Mouse (Mus musculus) MN1 (cell line): ENCODE measurements around the gene Vamp3.
A peak's percentile ranks its signal among the peaks of the same experiment; 100 is the strongest.

Experiments
- DNase-seq: peaks from one replicate; pipeline ENCODE4 v3.0.0-alpha.2; 2016; ENCODE audit warnings: low spot score

Gene Vamp3

GRCm38 (mm10) chr4:151057347-151058321, at the start of gene Vamp3:
Gene Vamp3, minus strand, starts transcription at chr4:151057963.
- peak; percentile 99 for DNase-seq

- no peak for DNase-seq
Observed at GRCm38 (mm10) chr4:151106468-151106867, 48.7 kb upstream of the Vamp3 start.

- DNase-seq: no peak
Observed at GRCm38 (mm10) chr4:151105886-151106285, 48.1 kb upstream of the Vamp3 start.

- no peak for DNase-seq
Observed at GRCm38 (mm10) chr4:151104147-151104546, 46.4 kb upstream of the Vamp3 start.

- no peak for DNase-seq
Observed at GRCm38 (mm10) chr4:151103646-151104045, 45.9 kb upstream of the Vamp3 start.

- no peak for DNase-seq
Observed at GRCm38 (mm10) chr4:151097104-151097438, 39.3 kb upstream of the Vamp3 start.

- DNase-seq: no peak
Observed at GRCm38 (mm10) chr4:151096334-151097103, 38.8 kb upstream of the Vamp3 start.

- no peak for DNase-seq
Observed at GRCm38 (mm10) chr4:151095207-151095606, 37.4 kb upstream of the Vamp3 start.

GRCm38 (mm10) chr4:151089270-151089669, 31.5 kb upstream of the Vamp3 start, which contains the start of gene Gm13090:
Gene Gm13090, plus strand, starts transcription at chr4:151089570.
- no peak for DNase-seq

- DNase-seq: no peak
Observed at GRCm38 (mm10) chr4:151088819-151089218, 31.1 kb upstream of the Vamp3 start.

GRCm38 (mm10) chr4:151087358-151087757, 29.6 kb upstream of the Vamp3 start:
- no peak for DNase-seq

GRCm38 (mm10) chr4:151083027-151083426, 25.3 kb upstream of the Vamp3 start:
- DNase-seq: no peak

- DNase-seq: no peak
Observed at GRCm38 (mm10) chr4:151081977-151082376, 24.2 kb upstream of the Vamp3 start.

- DNase-seq: no peak
Observed at GRCm38 (mm10) chr4:151081355-151081754, 23.6 kb upstream of the Vamp3 start.

- no peak for DNase-seq
Observed at GRCm38 (mm10) chr4:151074817-151075216, 17.1 kb upstream of the Vamp3 start.

GRCm38 (mm10) chr4:151073108-151073744, 15.5 kb upstream of the Vamp3 start:
- DNase-seq: peak; percentile 88

GRCm38 (mm10) chr4:151070962-151071361, 13.2 kb upstream of the Vamp3 start:
- DNase-seq: no peak

- no peak for DNase-seq
Observed at GRCm38 (mm10) chr4:151068751-151069150, 11.0 kb upstream of the Vamp3 start.

- DNase-seq: no peak
Observed at GRCm38 (mm10) chr4:151059566-151059965, 1.8 kb upstream of the Vamp3 start.

- no peak for DNase-seq
Observed at GRCm38 (mm10) chr4:151058634-151059033, 871 bp upstream of the Vamp3 start.

GRCm38 (mm10) chr4:151051162-151051561, 6.6 kb downstream of the Vamp3 start:
- DNase-seq: no peak

- no peak for DNase-seq
Observed at GRCm38 (mm10) chr4:151046524-151046923, 11.2 kb downstream of the Vamp3 start.
